Mouse (Mus musculus): ENCODE data around the gene Mbd5. TPM values are rescaled to one million over a fixed set of nuclear protein-coding genes. Genes with fewer than 3 reads are reported as not detected.

Mbd5 gene
- total and polyA plus RNA-seq, 3 experiments, result 4.4 to 8.7 TPM; not detected in 1

GRCm38 (mm10) chr2:49367546-49367917, 418.2 kb downstream of the Mbd5 start (continued):
- no peak for TF ChIP-seq MAZ (IDR thresholded peaks at IDR 0.05; ENCODE audit: low read depth, low read length)

GRCm38 (mm10) chr2:49371632-49372031, 422.3 kb downstream of the Mbd5 start:
- TF ChIP-seq RAD21 (IDR thresholded peaks at IDR 0.05; ENCODE audit: low read depth, low read length) (no peak), CTCF (IDR thresholded peaks at IDR 0.05 in 2 of 3, conservative IDR thresholded peaks at IDR 0.05 in 1 of 3; ENCODE audit: control insufficient read depth in 1 of 3, insufficient read depth in 1 of 3, low read depth in 2 of 3, low read length in 3 of 3, poor library complexity in 1 of 3, severe bottlenecking in 1 of 3) (no peak), GABPA (IDR thresholded peaks at IDR 0.05; ENCODE audit: low read depth, low read length) (no peak)
- no peak overlapping the region for H3K27ac ChIP-seq (ENCODE audit: control insufficient read depth, low read depth, low read length)
- no peak overlapping the region for H3K9ac ChIP-seq (ENCODE audit: control insufficient read depth, low read depth, low read length, poor library complexity, severe bottlenecking)
- no peaks in the 10 kb centered on the region for H3K4me1 ChIP-seq (ENCODE audit: control insufficient read depth in 1 of 2, insufficient read depth in 2 of 2, low read length in 2 of 2)
- H3K79me2 ChIP-seq (ENCODE audit: control insufficient read depth, insufficient read depth, low read length, poor library complexity), result no peaks in the 10 kb centered on the region
- H3K9me3 ChIP-seq (replicated peaks; ENCODE audit: insufficient read depth, low read length), result no peaks in the 10 kb centered on the region
- no peaks in the 10 kb centered on the region for H3K36me3 ChIP-seq (ENCODE audit: control insufficient read depth in 1 of 2, insufficient read depth in 2 of 2, low read length in 2 of 2)
- H3K4me3 ChIP-seq (ENCODE audit: control insufficient read depth in 1 of 2, insufficient read depth in 1 of 2, low read depth in 2 of 2, low read length in 2 of 2), result no peak overlapping the region
- H3K27me3 ChIP-seq (ENCODE audit: control insufficient read depth in 1 of 2, insufficient read depth in 2 of 2, low read length in 2 of 2), result peaks cover 0 to 1% of the 10 kb centered on the region in 2 experiments; a peak in 1 of 4 replicates
- no peak for DNase-seq (ENCODE audit: low read depth, low spot score)

- Histone ChIP-seq H3K9ac (ENCODE audit: control insufficient read depth, low read depth, low read length, poor library complexity, severe bottlenecking) (no peak overlapping the region), H3K4me1 (ENCODE audit: control insufficient read depth in 1 of 2, insufficient read depth in 2 of 2, low read length in 2 of 2) (no peaks in the 10 kb centered on the region), H3K27me3 (ENCODE audit: control insufficient read depth in 1 of 2, insufficient read depth in 2 of 2, low read length in 2 of 2) (peaks cover 0 to 1% of the 10 kb centered on the region in 2 experiments; a peak in 1 of 4 replicates), H3K9me3 (replicated peaks; ENCODE audit: insufficient read depth, low read length) (no peaks in the 10 kb centered on the region), H3K36me3 (ENCODE audit: control insufficient read depth in 1 of 2, insufficient read depth in 2 of 2, low read length in 2 of 2) (no peaks in the 10 kb centered on the region), H3K27ac (ENCODE audit: control insufficient read depth, low read depth, low read length) (no peak overlapping the region), H3K79me2 (ENCODE audit: control insufficient read depth, insufficient read depth, low read length, poor library complexity) (no peaks in the 10 kb centered on the region), H3K4me3 (ENCODE audit: control insufficient read depth in 1 of 2, insufficient read depth in 1 of 2, low read depth in 2 of 2, low read length in 2 of 2) (no peak overlapping the region)
- TF ChIP-seq MYB (IDR thresholded peaks at IDR 0.05; ENCODE audit: low read depth, low read length), result no peak
- DNase-seq (ENCODE audit: low read depth, low spot score), result no peak
Observed at GRCm38 (mm10) chr2:49372586-49372985, 423.3 kb downstream of the Mbd5 start.

Other genes with a start within 250 kb of the Mbd5 start
- gene Acvr2a, start 135.4 kb upstream of the Mbd5 start, total RNA-seq (2012; rRNA removed), result 1.7 and 2.2 TPM in 2 replicates
- 1 to 10 TPM in 1 of 2 experiments, not detected in 1; 3.5 TPM for gene Acvr2a, start 135.4 kb upstream of the Mbd5 start, polyA plus RNA-seq (2012; ENCODE audit: insufficient read depth in 1 of 2, insufficient read length in 2 of 2, low read depth in 1 of 2, low replicate concordance in 2 of 2, missing spikeins in 1 of 2)
- 41.2 and 44.8 TPM in 2 replicates for gene Orc4, start 769 bp downstream of the Mbd5 start, total RNA-seq (2012; rRNA removed)
- gene Orc4, start 769 bp downstream of the Mbd5 start, polyA plus RNA-seq (2012; ENCODE audit: insufficient read depth in 1 of 2, insufficient read length in 2 of 2, low read depth in 1 of 2, low replicate concordance in 2 of 2, missing spikeins in 1 of 2), result 100 to 1,000 TPM in 1 of 2 experiments, 10 to 100 TPM in 1; 42.2 to 362 TPM